Mouse (Mus musculus) forebrain, embryonic 16.5 days (tissue): ENCODE measurements around the gene Hnrnpa2b1. TPM values are rescaled to one million over a fixed set of nuclear protein-coding genes. Genes with fewer than 3 reads are reported as not detected.

Source experiments
- ATAC-seq: fragments of 200-750 bp; cut with Nextera tagmentation; 2 replicates; pipeline ENCODE4 v1.8.0; 2017; ENCODE audit warnings: mild to moderate bottlenecking, moderate library complexity
- H3K27ac ChIP-seq: fragments of 300-500 bp; sonication (generic); 2 replicates; pipeline ENCODE4 v1.5.1; 2014; ENCODE audit warnings: low read length, control low read depth
- H3K27me3 ChIP-seq: fragments of 300-500 bp; sonication (generic); replicated peaks from 2 replicates; pipeline ENCODE4 v1.6.1; 2014; ENCODE audit warnings: low read length; ENCODE audit not compliant: control insufficient read depth, insufficient read depth
- H3K36me3 ChIP-seq: fragments of 300-500 bp; sonication (generic); 2 replicates; pipeline ENCODE4 v1.6.1; 2014; ENCODE audit not compliant: control insufficient read depth, insufficient read depth
- H3K4me1 ChIP-seq: fragments of 300-500 bp; sonication (generic); replicated peaks from 2 replicates; pipeline ENCODE4 v1.6.1; 2014; ENCODE audit warnings: low read length; ENCODE audit not compliant: control insufficient read depth, insufficient read depth
- H3K4me2 ChIP-seq: fragments of 300-500 bp; sonication (generic); 2 replicates; pipeline ENCODE4 v1.6.1; 2014; ENCODE audit warnings: mild to moderate bottlenecking, low read length, control low read depth
- H3K4me3 ChIP-seq: fragments of 300-500 bp; sonication (generic); replicated peaks from 2 replicates; pipeline ENCODE4 v1.5.1; 2014; ENCODE audit warnings: mild to moderate bottlenecking, low read length, control low read depth
- H3K9ac ChIP-seq: fragments of 300-500 bp; sonication (generic); replicated peaks from 2 replicates; pipeline ENCODE4 v1.6.1; 2014; ENCODE audit warnings: low read depth, low read length, control low read depth
- H3K9me3 ChIP-seq: fragments of 300-500 bp; sonication (generic); 2 replicates; pipeline ENCODE4 v1.6.1; 2016; ENCODE audit warnings: low read length; ENCODE audit not compliant: control insufficient read depth
- WGBS: fragments of 180-500 bp; shearing (Covaris S2); extraction: QIAGEN DNeasy Blood & Tissue Kit; methylation state at CpG from one replicate; pipeline ENCODE4 v1.1.7; 2014; 5-methylcytosine and 5-hydroxymethylcytosine counted together
- polyA plus RNA-seq: library from polyadenylated mRNA; unstranded; fragments of >200 nt; fragmentation: Nextera tagmentation; extraction: Ambion mirVana; gene quantifications from 2 replicates; pipeline ENCODE4 v1.2.1, GENCODE M21; 2015

Hnrnpa2b1 gene
- 1,940 and 1,995 TPM in 2 replicates for polyA plus RNA-seq

DNA sequence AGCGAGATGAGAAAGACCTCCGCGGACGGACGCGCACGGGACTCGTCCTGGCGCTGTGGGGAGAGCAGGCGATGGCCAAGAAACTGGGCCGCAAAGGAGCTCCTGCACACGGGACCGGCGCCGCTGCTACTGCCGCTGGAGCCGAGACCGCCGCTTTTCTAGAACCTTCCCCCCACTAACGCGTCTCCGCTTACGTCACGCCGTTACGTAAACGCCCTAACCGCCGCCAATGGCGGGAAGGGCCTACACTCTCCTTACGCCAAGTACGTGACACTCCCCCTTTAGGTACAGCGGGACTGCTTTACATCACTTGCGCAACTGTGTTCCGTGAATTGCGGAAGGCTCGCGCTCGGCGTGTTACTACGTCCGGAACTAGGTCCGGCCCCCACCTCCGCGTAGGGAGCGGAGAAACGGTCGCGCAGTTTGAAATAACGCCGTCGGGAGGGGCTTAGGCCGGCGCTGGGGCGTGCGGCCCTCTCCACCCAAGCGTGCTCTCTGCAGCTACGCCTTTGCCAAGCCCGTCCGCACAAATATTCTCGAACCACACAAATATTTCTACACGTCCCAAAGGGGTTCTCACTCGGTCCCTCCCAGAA lies at the start of gene Hnrnpa2b1:
Hnrnpa2b1 (minus strand) TSS at position 180 of the 596 bp plus-strand sequence.
- Histone ChIP-seq H3K9ac (peak within 1 kb of the TSS; percentile 100), H3K4me3 (peak within 1 kb of the TSS; percentile 98), H3K36me3 (peaks cover 15% of the 10 kb centered on the region), H3K4me2 (peak within 1 kb of the TSS; percentile 74), H3K9me3 (no peaks in the 10 kb centered on the region), H3K27me3 (no peaks in the 10 kb centered on the region), H3K4me1 (peaks cover 40% of the 10 kb centered on the region), H3K27ac (peak within 1 kb of the TSS; percentile 100)
- WGBS, result under 1% methylated on average over 63 of the region's 63 CpGs
- ATAC-seq, result peak; percentile 90

DNA sequence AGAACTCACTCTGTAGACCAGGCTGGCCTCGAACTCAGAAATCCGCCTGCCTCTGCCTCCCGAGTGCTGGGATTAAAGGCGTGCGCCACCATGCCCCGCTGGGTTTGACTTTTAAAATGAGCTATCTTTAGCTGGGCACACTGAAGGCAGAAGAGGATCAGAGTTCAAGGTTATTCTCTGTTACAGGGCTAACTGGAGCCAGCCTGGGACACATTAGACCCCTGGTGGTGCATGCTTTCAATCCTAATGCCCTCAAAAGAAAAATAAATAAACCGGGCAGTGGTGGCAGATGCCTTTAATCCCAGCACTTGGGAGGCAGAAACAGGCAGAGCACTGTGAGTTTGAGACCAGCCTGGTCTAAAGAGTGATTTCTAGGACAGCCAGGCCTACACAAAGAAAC lies 45.2 kb upstream of the Hnrnpa2b1 start:
- no peak overlapping the region for H3K4me3 ChIP-seq
- H3K9ac ChIP-seq, result no peak overlapping the region
- no peaks in the 10 kb centered on the region for H3K27me3 ChIP-seq
- no peak overlapping the region for H3K4me2 ChIP-seq
- H3K4me1 ChIP-seq, result no peaks in the 10 kb centered on the region
- WGBS, result 96% methylated on average over 7 of the region's 7 CpGs
- H3K9me3 ChIP-seq, result peaks cover 5% of the 10 kb centered on the region
- no peak overlapping the region for H3K27ac ChIP-seq
- no peaks in the 10 kb centered on the region for H3K36me3 ChIP-seq
- no peak for ATAC-seq

DNA sequence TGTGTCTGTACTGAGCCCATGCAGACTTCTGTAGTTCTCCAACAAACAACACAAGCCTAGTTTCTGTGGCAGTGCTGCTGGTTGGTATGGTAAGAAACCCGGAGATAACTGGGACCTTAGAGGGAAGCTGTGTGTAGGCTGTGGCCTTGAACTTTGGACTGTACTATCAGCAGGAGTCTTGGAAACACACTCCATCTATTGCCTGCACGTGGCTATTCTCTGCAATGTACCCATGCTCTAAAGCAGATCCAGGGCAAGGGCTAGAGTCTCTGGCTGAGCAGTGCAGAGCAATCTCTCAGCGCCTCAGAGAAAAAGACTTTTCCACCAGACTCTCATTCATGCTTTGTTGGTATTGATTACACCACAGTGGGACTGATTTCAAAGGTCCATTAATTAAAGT lies 44.1 kb upstream of the Hnrnpa2b1 start:
- Histone ChIP-seq H3K9ac (no peak overlapping the region), H3K27ac (no peak overlapping the region), H3K4me1 (peaks cover 2% of the 10 kb centered on the region), H3K4me2 (no peak overlapping the region), H3K4me3 (no peak overlapping the region), H3K36me3 (no peaks in the 10 kb centered on the region), H3K9me3 (peaks cover 5% of the 10 kb centered on the region), H3K27me3 (no peaks in the 10 kb centered on the region)
- 76% methylated on average over 3 of the region's 3 CpGs for WGBS
- ATAC-seq, result no peak

DNA sequence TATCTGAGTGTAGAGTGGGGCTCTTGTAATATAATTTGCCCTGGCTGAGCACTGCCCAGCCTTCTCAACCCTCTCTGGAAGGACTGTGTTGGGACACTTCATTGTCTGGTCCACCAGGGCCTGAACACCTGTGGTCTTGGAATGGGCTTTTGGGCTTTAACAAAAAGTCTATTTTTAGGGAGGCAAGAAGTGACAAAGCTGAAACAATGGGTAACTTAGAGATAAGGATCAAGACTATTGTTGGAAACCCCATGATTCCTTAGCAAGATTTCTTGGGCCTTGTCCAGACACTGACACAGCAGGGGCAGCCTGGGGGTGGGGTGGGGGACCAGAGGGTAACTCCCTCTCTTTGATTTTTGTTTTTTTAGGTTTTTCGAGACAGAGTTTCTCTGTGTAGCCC lies 41.3 kb upstream of the Hnrnpa2b1 start:
- no peak overlapping the region for H3K9ac ChIP-seq
- H3K4me3 ChIP-seq, result no peak overlapping the region
- H3K9me3 ChIP-seq, result no peaks in the 10 kb centered on the region
- no peak overlapping the region for H3K27ac ChIP-seq
- H3K4me2 ChIP-seq, result no peak overlapping the region
- peaks cover 5% of the 10 kb centered on the region for H3K4me1 ChIP-seq
- no peaks in the 10 kb centered on the region for H3K27me3 ChIP-seq
- H3K36me3 ChIP-seq, result no peaks in the 10 kb centered on the region
- 26% methylated on average over 1 of the region's 1 CpGs for WGBS
- ATAC-seq, result no peak

DNA sequence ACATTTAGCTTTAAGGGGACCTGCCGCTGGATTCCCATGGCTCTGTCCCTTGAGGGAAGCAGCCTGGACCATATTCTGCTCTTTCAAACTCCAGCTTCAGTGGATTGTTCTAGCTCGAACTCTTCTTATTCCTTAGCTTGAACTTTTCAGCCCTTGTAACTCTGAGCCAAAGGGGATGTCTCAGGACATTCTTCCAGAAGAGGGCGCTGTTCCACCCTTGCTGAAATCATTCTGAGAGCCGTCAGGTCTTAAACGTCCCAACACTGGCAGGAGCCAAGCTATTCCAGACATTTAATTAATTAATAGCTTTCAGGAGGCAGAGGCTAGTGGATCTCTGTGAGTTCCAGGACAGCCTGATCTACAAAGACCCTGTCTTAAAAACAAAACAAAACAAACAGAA lies 40.4 kb upstream of the Hnrnpa2b1 start:
- 25% methylated on average over 5 of the region's 5 CpGs for WGBS
- H3K4me1 ChIP-seq, result peaks cover 5% of the 10 kb centered on the region
- ATAC-seq, result no peak
- H3K36me3 ChIP-seq, result no peaks in the 10 kb centered on the region
- H3K27ac ChIP-seq, result no peak overlapping the region
- H3K9me3 ChIP-seq, result no peaks in the 10 kb centered on the region
- H3K4me3 ChIP-seq, result no peak overlapping the region
- no peak overlapping the region for H3K9ac ChIP-seq
- no peak overlapping the region for H3K4me2 ChIP-seq
- no peaks in the 10 kb centered on the region for H3K27me3 ChIP-seq

DNA sequence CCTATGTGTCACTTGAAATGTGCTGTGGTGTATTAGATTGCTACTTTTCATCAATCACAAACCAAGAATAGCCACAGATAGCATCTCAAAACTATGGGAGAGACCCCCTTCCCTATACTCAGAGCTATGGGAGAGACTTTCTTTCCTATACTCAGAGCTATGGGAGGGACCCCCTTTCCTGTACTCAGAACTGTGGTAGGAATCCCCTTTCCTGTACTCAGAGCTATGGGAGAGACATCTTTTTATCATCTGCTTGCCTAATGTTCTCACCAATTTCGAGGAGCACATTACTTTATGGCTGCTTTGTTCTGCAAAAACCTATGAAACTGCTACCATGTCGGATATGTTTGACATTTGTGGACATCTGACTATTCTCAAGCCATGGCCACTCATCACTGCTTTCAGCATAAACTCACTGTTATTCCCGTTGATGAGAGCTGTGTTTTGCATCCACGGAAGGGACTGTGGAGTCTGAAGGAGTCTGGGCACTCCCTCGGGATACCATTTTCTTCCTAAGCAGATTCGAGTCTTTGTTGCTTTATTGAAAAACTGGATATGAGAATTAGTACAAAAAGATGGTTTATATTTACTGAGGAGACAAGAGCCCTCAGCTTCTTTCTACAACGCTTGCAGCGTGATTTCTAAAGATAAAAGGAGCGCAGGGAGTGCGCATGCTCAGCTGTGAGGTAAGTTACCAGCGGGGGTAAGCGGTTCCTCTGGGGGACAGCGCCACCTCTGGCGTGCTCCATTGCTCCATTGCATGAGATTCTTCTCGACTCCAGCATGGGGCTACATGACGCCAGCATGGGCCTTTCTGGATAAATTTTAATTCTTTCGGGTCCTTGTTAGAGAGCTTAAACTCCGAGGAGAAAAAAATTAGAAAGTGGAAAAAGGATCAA lies 39.3 kb upstream of the Hnrnpa2b1 start:
- no peaks in the 10 kb centered on the region for H3K27me3 ChIP-seq
- no peaks in the 10 kb centered on the region for H3K36me3 ChIP-seq
- 28% methylated on average over 18 of the region's 18 CpGs for whole genome bisulfite sequencing
- H3K27ac ChIP-seq, result no peak overlapping the region; the same call in 1 of the 2 replicates
- H3K4me2 ChIP-seq, result peak overlapping the region; percentile 52
- peak overlapping the region; percentile 48 for H3K9ac ChIP-seq
- peak; percentile 82 for ATAC-seq
- H3K4me3 ChIP-seq, result peak overlapping the region; percentile 40
- H3K4me1 ChIP-seq, result peaks cover 5% of the 10 kb centered on the region
- no peaks in the 10 kb centered on the region for H3K9me3 ChIP-seq

DNA sequence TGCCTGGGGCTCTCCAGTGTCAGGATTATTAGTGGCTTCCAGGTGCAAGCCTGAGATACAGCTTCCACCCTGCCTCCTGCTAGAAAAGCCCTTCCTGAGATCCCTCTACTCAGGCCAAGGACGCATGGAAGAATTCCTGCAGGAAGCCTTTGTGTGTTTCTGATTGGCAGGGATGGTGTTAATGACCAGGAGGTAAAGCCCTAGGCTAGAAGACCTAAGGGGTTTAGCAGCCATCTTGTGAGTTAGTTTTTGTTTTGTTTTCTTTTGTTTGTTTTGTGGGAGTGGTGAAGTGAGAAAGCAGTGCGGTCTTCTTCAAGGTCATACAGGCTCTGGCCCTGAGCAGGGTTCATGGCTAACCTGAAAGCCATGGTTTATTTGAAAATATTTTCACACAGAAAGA lies 37.9 kb upstream of the Hnrnpa2b1 start:
- Histone ChIP-seq H3K27me3 (no peaks in the 10 kb centered on the region), H3K4me3 (no peak overlapping the region), H3K9me3 (no peaks in the 10 kb centered on the region), H3K9ac (no peak overlapping the region), H3K36me3 (no peaks in the 10 kb centered on the region), H3K27ac (no peak overlapping the region), H3K4me2 (no peak overlapping the region), H3K4me1 (peaks cover 5% of the 10 kb centered on the region)
- 79% methylated on average over 2 of the region's 2 CpGs for WGBS
- ATAC-seq, result no peak

DNA sequence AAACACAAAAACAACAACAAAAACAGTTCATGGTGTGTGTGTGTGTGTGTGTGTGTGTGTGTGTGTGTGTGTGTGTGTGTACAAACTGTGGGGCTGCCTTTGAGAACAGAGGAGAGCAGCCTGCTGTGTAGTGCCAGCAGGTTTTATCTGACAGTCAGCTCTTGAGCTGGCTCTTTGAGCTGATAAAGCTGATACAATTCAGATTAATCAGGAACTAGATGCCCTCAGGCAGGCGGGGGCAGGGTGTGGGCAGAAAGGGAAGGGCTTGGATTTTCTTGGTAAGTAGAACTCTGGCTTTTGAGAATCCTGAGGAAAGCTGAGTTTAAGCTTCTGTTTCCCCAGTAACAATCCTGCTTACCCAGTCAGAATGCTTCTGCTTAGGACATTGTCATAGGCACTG lies 36.0 kb upstream of the Hnrnpa2b1 start:
- Histone ChIP-seq H3K4me1 (peaks cover 5% of the 10 kb centered on the region), H3K36me3 (no peaks in the 10 kb centered on the region), H3K4me3 (no peak overlapping the region), H3K9ac (no peak overlapping the region), H3K9me3 (no peaks in the 10 kb centered on the region), H3K27ac (no peak overlapping the region), H3K27me3 (no peaks in the 10 kb centered on the region), H3K4me2 (no peak overlapping the region)
- 77% methylated on average over 1 of the region's 1 CpGs for WGBS
- ATAC-seq, result no peak

DNA sequence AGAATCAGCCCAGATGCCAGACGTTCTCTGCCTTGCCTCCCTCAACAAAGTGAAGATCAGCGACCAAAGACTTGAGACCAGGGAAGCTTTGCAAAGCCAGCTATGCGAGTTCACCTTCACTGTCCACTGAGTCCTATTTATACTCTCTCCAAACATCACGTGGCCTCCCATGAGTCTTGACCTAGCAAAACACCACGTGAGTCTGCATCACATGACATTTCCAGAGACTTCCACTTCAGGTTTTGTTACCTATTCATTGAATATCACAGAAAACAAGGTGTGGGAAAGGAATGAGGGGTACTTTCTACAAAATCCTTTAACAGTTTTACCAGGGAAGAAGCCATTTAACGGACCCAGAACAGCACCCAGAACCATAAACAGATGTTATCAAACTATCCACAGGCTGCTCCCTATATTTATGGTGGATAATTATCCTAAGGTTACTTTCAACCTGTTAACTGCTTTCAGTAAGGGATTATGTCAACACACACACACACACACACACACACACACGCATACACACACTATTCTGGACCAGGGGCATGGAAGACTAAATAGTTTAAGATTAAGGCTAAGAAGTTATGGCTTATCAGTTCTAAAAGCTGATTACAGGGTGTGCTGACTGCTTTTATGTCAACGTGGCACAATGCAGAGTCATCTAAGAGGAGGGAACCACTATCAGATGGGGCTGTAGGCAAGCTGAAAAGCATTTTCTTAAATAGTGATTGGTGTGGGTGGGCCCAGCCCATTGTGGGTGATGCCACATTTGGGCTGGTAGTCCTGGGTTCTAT lies 27.8 kb upstream of the Hnrnpa2b1 start:
- Histone ChIP-seq H3K27me3 (no peaks in the 10 kb centered on the region), H3K4me1 (no peaks in the 10 kb centered on the region), H3K27ac (no peak overlapping the region), H3K36me3 (no peaks in the 10 kb centered on the region), H3K9ac (no peak overlapping the region), H3K4me2 (no peak overlapping the region), H3K4me3 (no peak overlapping the region), H3K9me3 (no peaks in the 10 kb centered on the region)
- ATAC-seq, result no peak
- WGBS, result 76% methylated on average over 8 of the region's 8 CpGs
